Mouse (Mus musculus): ENCODE results near the gene Ces1f.

GRCm38 (mm10) chr8:93315557-93315956 is 36.0 kb upstream of the Ces1f start:
- TF ChIP-seq CTCF (conservative IDR thresholded peaks at IDR 0.05; ENCODE audit: low read length) (no peak), NANOG (IDR thresholded peaks at IDR 0.05; ENCODE audit: borderline replicate concordance, low read length) (no peak), POU5F1 (IDR thresholded peaks at IDR 0.05; ENCODE audit: borderline replicate concordance, low read length) (no peak)

Measured in E14TG2a.4 (cell line).